Mouse (Mus musculus): Measurements from ENCODE around the gene Gpr157. TPM values are rescaled to one million over a fixed set of nuclear protein-coding genes. Genes with fewer than 3 reads are reported as not detected.

Gene Gpr157
- polyA plus RNA-seq, 1 experiment from 2014 or later, result 0.62 TPM

GRCm38 (mm10) chr4:150076147-150076546 is 11.0 kb upstream of the Gpr157 start:
- H3K4me3 ChIP-seq, result no peak overlapping the region
- peaks cover 5% of the 10 kb centered on the region; the same call in 1 of the 2 replicates for H3K27me3 ChIP-seq (ENCODE audit: low read depth, poor library complexity, severe bottlenecking)
- no peaks in the 10 kb centered on the region for H3K9me3 ChIP-seq (replicated peaks)
- peaks cover 7% of the 10 kb centered on the region; the same call in 1 of the 2 replicates for H3K4me1 ChIP-seq
- H3K27ac ChIP-seq (replicated peaks), result no peak overlapping the region
- WGBS, result 53% methylated on average over 18 of the region's 18 CpGs
- no peak for DNase-seq (ENCODE audit: low spot score)
- H3K36me3 ChIP-seq, result no peaks in the 10 kb centered on the region

GRCm38 (mm10) chr4:150078646-150079045 is 8.5 kb upstream of the Gpr157 start:
- no peak for DNase-seq (ENCODE audit: low spot score)
- H3K36me3 ChIP-seq, result no peaks in the 10 kb centered on the region
- no peak overlapping the region for H3K4me3 ChIP-seq
- no peaks in the 10 kb centered on the region for H3K27me3 ChIP-seq (ENCODE audit: low read depth, poor library complexity, severe bottlenecking)
- H3K9me3 ChIP-seq (replicated peaks), result no peaks in the 10 kb centered on the region
- H3K4me1 ChIP-seq, result peaks cover 7% of the 10 kb centered on the region; the same call in 1 of the 2 replicates
- H3K27ac ChIP-seq (replicated peaks), result no peak overlapping the region
- WGBS, result 88% methylated on average over 2 of the region's 2 CpGs

- Histone ChIP-seq H3K9me3 (replicated peaks) (peaks cover 4% of the 10 kb centered on the region; the same call in 1 of the 2 replicates), H3K27ac (replicated peaks) (no peak overlapping the region), H3K4me3 (no peak overlapping the region), H3K27me3 (ENCODE audit: low read depth, poor library complexity, severe bottlenecking) (no peaks in the 10 kb centered on the region), H3K4me1 (peaks cover 7% of the 10 kb centered on the region; the same call in 1 of the 2 replicates), H3K36me3 (no peaks in the 10 kb centered on the region)
- 82% methylated on average over 7 of the region's 7 CpGs for WGBS
- DNase-seq (ENCODE audit: low spot score), result no peak
These were observed 7.9 kb upstream of the Gpr157 start for GRCm38 (mm10) chr4:150079244-150079643.

GRCm38 (mm10) chr4:150080330-150080967 is 6.7 kb upstream of the Gpr157 start:
- H3K4me3 ChIP-seq, result no peak overlapping the region
- H3K36me3 ChIP-seq, result no peaks in the 10 kb centered on the region
- H3K4me1 ChIP-seq, result peaks cover 7% of the 10 kb centered on the region; the same call in 1 of the 2 replicates
- WGBS, result 88% methylated on average over 11 of the region's 11 CpGs
- no peak for DNase-seq (ENCODE audit: low spot score)
- peaks cover 4% of the 10 kb centered on the region; the same call in 1 of the 2 replicates for H3K9me3 ChIP-seq (replicated peaks)
- H3K27ac ChIP-seq (replicated peaks), result no peak overlapping the region
- H3K27me3 ChIP-seq (ENCODE audit: low read depth, poor library complexity, severe bottlenecking), result no peaks in the 10 kb centered on the region

- Histone ChIP-seq H3K4me3 (no peak overlapping the region), H3K4me1 (peaks cover 18% of the 10 kb centered on the region), H3K27me3 (ENCODE audit: low read depth, poor library complexity, severe bottlenecking) (peaks cover 33% of the 10 kb centered on the region), H3K27ac (replicated peaks) (no peak overlapping the region), H3K9me3 (replicated peaks) (peaks cover 4% of the 10 kb centered on the region; the same call in 1 of the 2 replicates), H3K36me3 (no peaks in the 10 kb centered on the region)
- no peak for DNase-seq (ENCODE audit: low spot score)
- 75% methylated on average over 4 of the region's 4 CpGs for WGBS
These were observed 1.8 kb upstream of the Gpr157 start for GRCm38 (mm10) chr4:150085366-150085765.

- Histone ChIP-seq H3K9me3 (replicated peaks) (peaks cover 4% of the 10 kb centered on the region; the same call in 1 of the 2 replicates), H3K4me1 (peaks cover 18% of the 10 kb centered on the region), H3K27me3 (ENCODE audit: low read depth, poor library complexity, severe bottlenecking) (peaks cover 47% of the 10 kb centered on the region), H3K4me3 (peak overlapping the region; percentile 70), H3K27ac (replicated peaks) (peak overlapping the region; percentile 73), H3K36me3 (no peaks in the 10 kb centered on the region)
- no peak for DNase-seq (ENCODE audit: low spot score)
- 4% methylated on average over 7 of the region's 7 CpGs for WGBS
These were observed 364 bp upstream of the Gpr157 start for GRCm38 (mm10) chr4:150086841-150087160.

- peak overlapping the region; percentile 73 for H3K27ac ChIP-seq (replicated peaks)
- DNase-seq (ENCODE audit: low spot score), result no peak
These were observed 845 bp downstream of the Gpr157 start for GRCm38 (mm10) chr4:150087890-150088530.

GRCm38 (mm10) chr4:150089121-150089520 is 2.0 kb downstream of the Gpr157 start:
- H3K36me3 ChIP-seq, result no peaks in the 10 kb centered on the region
- peaks cover 70% of the 10 kb centered on the region for H3K27me3 ChIP-seq (ENCODE audit: low read depth, poor library complexity, severe bottlenecking)
- no peak for DNase-seq (ENCODE audit: low spot score)
- no peak overlapping the region for H3K27ac ChIP-seq (replicated peaks)
- 81% methylated on average over 10 of the region's 10 CpGs for WGBS
- H3K4me1 ChIP-seq, result peaks cover 28% of the 10 kb centered on the region
- H3K4me3 ChIP-seq, result no peak overlapping the region
- H3K9me3 ChIP-seq (replicated peaks), result no peaks in the 10 kb centered on the region; the same call in 1 of the 2 replicates

More at GRCm38 (mm10) chr4:150087890-150088530, 845 bp downstream of the Gpr157 start:
- 15% methylated on average over 29 of the region's 29 CpGs for WGBS
- Histone ChIP-seq H3K9me3 (replicated peaks) (peaks cover 4% of the 10 kb centered on the region; the same call in 1 of the 2 replicates), H3K4me1 (peaks cover 18% of the 10 kb centered on the region), H3K4me3 (peak overlapping the region; percentile 70), H3K27me3 (ENCODE audit: low read depth, poor library complexity, severe bottlenecking) (peaks cover 59% of the 10 kb centered on the region), H3K36me3 (no peaks in the 10 kb centered on the region)

GRCm38 (mm10) chr4:150091887-150092582 is 4.9 kb downstream of the Gpr157 start:
- WGBS, result 85% methylated on average over 18 of the region's 18 CpGs
- Histone ChIP-seq H3K4me3 (no peak overlapping the region), H3K4me1 (peaks cover 40% of the 10 kb centered on the region), H3K27ac (replicated peaks) (no peak overlapping the region), H3K27me3 (ENCODE audit: low read depth, poor library complexity, severe bottlenecking) (peaks cover 95% of the 10 kb centered on the region), H3K36me3 (no peaks in the 10 kb centered on the region), H3K9me3 (replicated peaks) (no peaks in the 10 kb centered on the region)
- DNase-seq (ENCODE audit: low spot score), result peak; percentile 42

GRCm38 (mm10) chr4:150092583-150092902 is 5.4 kb downstream of the Gpr157 start:
- H3K9me3 ChIP-seq (replicated peaks), result no peaks in the 10 kb centered on the region
- no peak for DNase-seq (ENCODE audit: low spot score)
- H3K27me3 ChIP-seq (ENCODE audit: low read depth, poor library complexity, severe bottlenecking), result peaks cover 99% of the 10 kb centered on the region
- WGBS, result 63% methylated on average over 3 of the region's 3 CpGs
- no peak overlapping the region for H3K27ac ChIP-seq (replicated peaks)
- no peaks in the 10 kb centered on the region for H3K36me3 ChIP-seq
- H3K4me3 ChIP-seq, result no peak overlapping the region
- H3K4me1 ChIP-seq, result peaks cover 35% of the 10 kb centered on the region

GRCm38 (mm10) chr4:150093560-150094462 is 6.6 kb downstream of the Gpr157 start:
- Histone ChIP-seq H3K4me3 (peak overlapping the region; percentile 16; the same call in 1 of the 2 replicates), H3K27ac (replicated peaks) (peak overlapping the region; percentile 81), H3K9me3 (replicated peaks) (no peaks in the 10 kb centered on the region), H3K27me3 (ENCODE audit: low read depth, poor library complexity, severe bottlenecking) (peaks cover 99% of the 10 kb centered on the region), H3K4me1 (peaks cover 27% of the 10 kb centered on the region), H3K36me3 (no peaks in the 10 kb centered on the region)
- 21% methylated on average over 12 of the region's 12 CpGs for WGBS
- peak; percentile 39 for DNase-seq (ENCODE audit: low spot score)

GRCm38 (mm10) chr4:150094463-150094789 is 7.3 kb downstream of the Gpr157 start:
- Histone ChIP-seq H3K36me3 (no peaks in the 10 kb centered on the region), H3K9me3 (replicated peaks) (no peaks in the 10 kb centered on the region), H3K27me3 (ENCODE audit: low read depth, poor library complexity, severe bottlenecking) (peaks cover 97% of the 10 kb centered on the region), H3K4me1 (peaks cover 27% of the 10 kb centered on the region), H3K4me3 (peak overlapping the region; percentile 16; the same call in 1 of the 2 replicates), H3K27ac (replicated peaks) (peak overlapping the region; percentile 81)
- WGBS, result 14% methylated on average over 5 of the region's 5 CpGs
- peak; percentile 44 for DNase-seq (ENCODE audit: low spot score)
